Mouse (Mus musculus) spleen, adult 2 months (tissue): ENCODE measurements around the gene Zfp512b. TPM values are rescaled to one million over a fixed set of nuclear protein-coding genes. Genes with fewer than 3 reads are reported as not detected.

Source experiments
- DNase-seq, 2 experiments: peaks; one replicate each; pipeline versions ENCODE4 v3.0.0 to v3.0.0-alpha.2; 2012 to 2021; ENCODE audit warnings: low spot score in 2 of 2, low read depth in 1 of 2
- H3K27ac ChIP-seq: fragments of 200-500 bp; 2 replicates; pipeline ENCODE4 v1.5.1; 2012; ENCODE audit warnings: low read length, inconsistent platforms; ENCODE audit not compliant: insufficient read depth
- H3K27me3 ChIP-seq: fragments of 200-500 bp; 2 replicates; pipeline ENCODE4 v1.6.1; 2012; ENCODE audit warnings: mild to moderate bottlenecking, moderate library complexity, low read length, inconsistent platforms; ENCODE audit not compliant: control insufficient read depth, insufficient read depth
- H3K36me3 ChIP-seq: fragments of 200-500 bp; 2 replicates; pipeline ENCODE4 v1.6.1; 2012; ENCODE audit warnings: mild to moderate bottlenecking, low read length, inconsistent platforms; ENCODE audit not compliant: control insufficient read depth, insufficient read depth
- H3K4me1 ChIP-seq: fragments of 200-500 bp; 2 replicates; pipeline ENCODE4 v1.6.1; 2011; ENCODE audit warnings: inconsistent platforms; ENCODE audit not compliant: control insufficient read depth, insufficient read depth, insufficient read length
- H3K4me3 ChIP-seq: fragments of 200-500 bp; 2 replicates; pipeline ENCODE4 v1.5.1; 2011; ENCODE audit warnings: mild to moderate bottlenecking, inconsistent platforms; ENCODE audit not compliant: insufficient read depth, insufficient read length; ENCODE audit errors: extremely low read depth
- CTCF ChIP-seq: fragments of 200-500 bp; IDR thresholded peaks from 2 replicates; pipeline ENCODE4 v1.5.1; 2011; ENCODE audit warnings: mild to moderate bottlenecking, inconsistent platforms; ENCODE audit not compliant: insufficient read depth, insufficient read length, insufficient replicate concordance; ENCODE audit errors: extremely low read depth
- POLR2A ChIP-seq: fragments of 200-500 bp; IDR thresholded peaks from 2 replicates; pipeline ENCODE4 v1.6.1; 2011; ENCODE audit warnings: low read depth, low read length, inconsistent platforms
- WGBS: fragments of 180-500 bp; shearing (Covaris S2); methylation state at CpG from one replicate; pipeline ENCODE4 v1.1.7; 2018; 5-methylcytosine and 5-hydroxymethylcytosine counted together
- polyA plus RNA-seq: library from polyadenylated mRNA; depleted of rRNA; stranded (reverse); fragments of >200 nt; gene quantifications from 2 replicates; pipeline ENCODE4 v1.2.3, GENCODE M21; 2012; rRNA removed

Gene Zfp512b
- polyA plus RNA-seq, 1 experiment: 32.3 TPM

DNA sequence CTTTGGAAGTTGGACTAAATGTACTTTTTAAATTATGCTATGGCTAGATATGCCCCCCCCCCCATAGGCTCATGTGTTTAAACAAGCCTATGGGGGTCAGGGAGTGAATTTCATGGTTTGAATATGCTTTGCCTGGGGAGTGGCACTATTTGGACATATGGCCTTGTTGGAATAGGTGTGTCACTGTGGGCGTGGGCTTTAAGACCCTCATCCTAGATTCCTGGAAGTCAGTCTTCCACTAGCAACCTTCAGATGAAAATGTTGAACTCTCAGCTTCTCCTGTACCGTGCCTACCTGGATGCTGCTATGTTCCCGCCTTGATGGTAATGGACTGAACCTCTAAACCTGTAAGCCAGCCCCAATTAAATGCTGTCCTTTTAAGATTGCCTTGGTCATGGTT, 60.0 kb downstream of the Zfp512b start:
- Histone ChIP-seq H3K36me3 (peaks cover 4% of the 10 kb centered on the region; the same call in 1 of the 2 replicates), H3K27ac (no peak overlapping the region), H3K4me3 (no peak overlapping the region), H3K4me1 (no peaks in the 10 kb centered on the region; the same call in 1 of the 2 replicates), H3K27me3 (no peaks in the 10 kb centered on the region)
- 93% methylated on average over 3 of the region's 3 CpGs for WGBS
- DNase-seq: no peak
- TF ChIP-seq POLR2A: no peak
- TF ChIP-seq CTCF: no peak

Other genes with a start within 250 kb of the Zfp512b start
- 44.7 and 45.7 TPM in 2 replicates for gene Zgpat, start 227.9 kb downstream of the Zfp512b start, polyA plus RNA-seq
- 32.8 and 35.4 TPM in 2 replicates for gene Arfrp1, start 227.4 kb downstream of the Zfp512b start, polyA plus RNA-seq
- gene Lime1, start 212.7 kb downstream of the Zfp512b start, polyA plus RNA-seq: 146 and 163 TPM in 2 replicates
- gene Zbtb46, start 133.4 kb downstream of the Zfp512b start, polyA plus RNA-seq: 9.6 and 10.9 TPM in 2 replicates
- 0.15 and 0.36 TPM in 2 replicates for gene Abhd16b, start 99.6 kb downstream of the Zfp512b start, polyA plus RNA-seq
- gene Tpd52l2, start 95.7 kb downstream of the Zfp512b start, polyA plus RNA-seq: 17.5 and 18.8 TPM in 2 replicates
- 54.4 and 59.4 TPM in 2 replicates for gene Dnajc5, start 72.3 kb downstream of the Zfp512b start, polyA plus RNA-seq
- gene Uckl1, start 7.9 kb downstream of the Zfp512b start, polyA plus RNA-seq: 170 and 197 TPM in 2 replicates
- gene Prpf6, start 935 bp downstream of the Zfp512b start, polyA plus RNA-seq: 11.6 and 11.8 TPM in 2 replicates
- 15.0 and 22.8 TPM in 2 replicates for gene Samd10, start 6.4 kb upstream of the Zfp512b start, polyA plus RNA-seq
- gene Gm29797, start 64.2 kb upstream of the Zfp512b start, polyA plus RNA-seq: 0.26 TPM in 1 of 2 replicates, not detected in the other
- 47.5 and 73.4 TPM in 2 replicates for gene Sox18, start 78.8 kb upstream of the Zfp512b start, polyA plus RNA-seq
- 15.9 and 17.1 TPM in 2 replicates for gene Tcea2, start 87.5 kb upstream of the Zfp512b start, polyA plus RNA-seq
- gene Rgs19, start 101.2 kb upstream of the Zfp512b start, polyA plus RNA-seq: 209 and 239 TPM in 2 replicates
- not detected in 2 replicates for gene Lkaaear1, start 105.6 kb upstream of the Zfp512b start, polyA plus RNA-seq
- 0.09 and 0.13 TPM in 2 replicates for gene Oprl1, start 122.2 kb upstream of the Zfp512b start, polyA plus RNA-seq
- gene Myt1, start 170.5 kb upstream of the Zfp512b start, polyA plus RNA-seq: not detected in 2 replicates
- 18.6 and 21.9 TPM in 2 replicates for gene Pcmtd2, start 245.1 kb upstream of the Zfp512b start, polyA plus RNA-seq